Mouse (Mus musculus): ENCODE results near the gene Rufy2. TPM values are rescaled to one million over a fixed set of nuclear protein-coding genes. Genes with fewer than 3 reads are reported as not detected.

Gene Rufy2
- total and polyA plus RNA-seq, 2 experiments from 2014 or later = 25.5 to 57.2 TPM

DNA sequence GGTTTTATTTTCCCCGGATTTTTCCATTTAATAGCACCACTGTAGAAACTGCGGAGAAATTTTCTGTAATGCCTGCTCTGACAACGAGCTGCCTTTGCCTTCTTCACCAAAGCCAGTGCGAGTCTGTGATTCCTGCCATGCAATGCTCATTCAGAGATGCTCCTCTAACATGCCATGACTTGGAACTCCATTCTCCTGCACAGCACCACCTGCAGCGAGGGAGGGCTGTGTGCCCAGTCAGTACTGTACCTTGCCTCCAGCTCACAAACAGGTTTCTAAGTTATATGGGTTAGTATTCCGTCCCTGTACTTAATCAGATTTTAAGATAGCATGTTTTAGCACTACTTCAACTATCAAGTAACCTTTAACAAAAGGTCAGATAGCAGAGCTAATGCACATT is 31.5 kb downstream of the Rufy2 start:
- Histone ChIP-seq H3K4me3 (ENCODE audit: low read length) (no peak overlapping the region), H3K36me3 (ENCODE audit: insufficient read depth, low read length) (peaks cover 57% of the 10 kb centered on the region), H3K27me3 (ENCODE audit: insufficient read depth, low read length) (no peaks in the 10 kb centered on the region), H3K27ac (no peak overlapping the region), H3K4me2 (ENCODE audit: low read depth, low read length) (no peak overlapping the region), H3K9ac (replicated peaks; ENCODE audit: low read length) (no peak overlapping the region), H3K9me3 (ENCODE audit: low read length) (no peaks in the 10 kb centered on the region), H3K4me1 (ENCODE audit: insufficient read depth, low read length) (no peaks in the 10 kb centered on the region)
- 79% methylated on average over 6 of the region's 6 CpGs for WGBS
- no peak for DNase-seq (ENCODE audit: low spot score)
- TF ChIP-seq CTCF (IDR thresholded peaks at IDR 0.05; ENCODE audit: low read depth) = no peak
- no peak for ATAC-seq

DNA sequence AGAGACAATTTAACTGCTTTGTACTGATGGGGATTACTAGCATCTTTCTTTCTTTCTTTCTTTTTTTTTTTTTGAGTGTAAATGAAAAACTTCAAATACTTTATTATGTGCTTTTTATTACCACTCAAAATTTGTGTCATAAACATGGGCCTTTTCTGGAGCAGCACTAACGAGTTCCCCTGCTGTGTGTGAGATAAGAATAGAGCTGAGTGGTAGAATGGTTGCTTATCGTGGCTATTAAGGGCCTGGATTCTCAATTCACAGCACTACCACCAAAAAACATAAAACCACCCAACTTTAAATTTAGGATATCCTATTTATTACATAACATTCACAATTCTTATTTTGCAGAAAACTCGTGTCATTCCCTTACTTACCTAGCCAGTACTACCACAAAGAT is 33.5 kb downstream of the Rufy2 start:
- DNase-seq (ENCODE audit: low spot score) (no peak), ATAC-seq (no peak)
- Histone ChIP-seq H3K4me2 (ENCODE audit: low read depth, low read length) (no peak overlapping the region), H3K9me3 (ENCODE audit: low read length) (no peaks in the 10 kb centered on the region), H3K4me3 (ENCODE audit: low read length) (no peak overlapping the region), H3K27me3 (ENCODE audit: insufficient read depth, low read length) (no peaks in the 10 kb centered on the region), H3K9ac (replicated peaks; ENCODE audit: low read length) (no peak overlapping the region), H3K36me3 (ENCODE audit: insufficient read depth, low read length) (peaks cover 50% of the 10 kb centered on the region), H3K4me1 (ENCODE audit: insufficient read depth, low read length) (no peaks in the 10 kb centered on the region), H3K27ac (no peak overlapping the region)
- WGBS = 76% methylated on average over 3 of the region's 3 CpGs
- TF ChIP-seq CTCF (IDR thresholded peaks at IDR 0.05; ENCODE audit: low read depth) = no peak

DNA sequence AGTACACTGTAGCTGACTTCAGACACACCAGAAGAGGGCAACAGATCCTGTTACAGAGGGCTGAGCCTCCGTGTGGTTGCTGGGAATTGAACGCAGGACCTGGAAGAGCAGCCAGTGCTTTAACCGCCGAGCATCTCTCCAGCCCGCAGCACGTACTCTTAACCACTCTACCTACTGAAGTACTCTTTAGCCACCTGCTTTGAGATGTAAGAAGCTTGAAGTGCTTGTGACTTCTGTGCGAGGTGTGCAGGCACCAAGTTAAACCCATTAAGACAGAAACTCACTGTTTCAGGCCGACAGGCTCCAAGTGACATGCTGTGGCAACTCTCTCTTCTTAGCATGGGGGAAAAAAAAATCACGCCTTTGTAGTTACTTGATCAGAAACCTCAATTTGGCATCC is 34.1 kb downstream of the Rufy2 start:
- no peaks in the 10 kb centered on the region for H3K4me1 ChIP-seq (ENCODE audit: insufficient read depth, low read length)
- H3K4me3 ChIP-seq (ENCODE audit: low read length) = no peak overlapping the region
- DNase-seq (ENCODE audit: low spot score) (no peak), ATAC-seq (no peak)
- TF ChIP-seq CTCF (IDR thresholded peaks at IDR 0.05; ENCODE audit: low read depth) = no peak
- H3K27ac ChIP-seq = no peak overlapping the region
- WGBS = 86% methylated on average over 9 of the region's 9 CpGs
- no peaks in the 10 kb centered on the region for H3K27me3 ChIP-seq (ENCODE audit: insufficient read depth, low read length)
- H3K4me2 ChIP-seq (ENCODE audit: low read depth, low read length) = no peak overlapping the region
- H3K36me3 ChIP-seq (ENCODE audit: insufficient read depth, low read length) = peaks cover 47% of the 10 kb centered on the region
- no peak overlapping the region for H3K9ac ChIP-seq (replicated peaks; ENCODE audit: low read length)
- H3K9me3 ChIP-seq (ENCODE audit: low read length) = no peaks in the 10 kb centered on the region

DNA sequence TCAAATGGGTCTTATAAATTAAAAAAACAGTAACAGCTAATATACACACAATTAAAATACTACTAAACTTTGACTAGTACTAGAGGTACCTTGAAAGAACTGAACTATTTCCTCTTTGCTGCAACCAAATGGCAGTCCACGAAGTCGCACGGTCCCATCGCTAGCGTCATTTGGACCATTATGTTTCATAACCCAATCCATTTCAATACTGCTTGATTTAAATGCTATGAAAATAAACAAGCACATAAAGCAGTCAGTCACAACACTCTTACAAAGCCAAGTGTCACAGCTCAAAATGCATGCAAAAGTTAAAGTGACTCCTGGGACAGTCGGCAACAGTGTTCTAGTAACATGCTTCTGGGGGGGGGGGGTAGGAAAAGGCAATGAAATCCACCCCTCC is 39.3 kb downstream of the Rufy2 start:
- no peak for ATAC-seq
- Histone ChIP-seq H3K4me3 (ENCODE audit: low read length) (no peak overlapping the region), H3K4me2 (ENCODE audit: low read depth, low read length) (no peak overlapping the region), H3K27ac (no peak overlapping the region), H3K4me1 (ENCODE audit: insufficient read depth, low read length) (peaks cover 8% of the 10 kb centered on the region; the same call in 1 of the 2 replicates), H3K9me3 (ENCODE audit: low read length) (no peaks in the 10 kb centered on the region), H3K36me3 (ENCODE audit: insufficient read depth, low read length) (peaks cover 23% of the 10 kb centered on the region), H3K9ac (replicated peaks; ENCODE audit: low read length) (no peak overlapping the region), H3K27me3 (ENCODE audit: insufficient read depth, low read length) (no peaks in the 10 kb centered on the region)
- DNase-seq (ENCODE audit: low spot score) = no peak
- TF ChIP-seq CTCF (IDR thresholded peaks at IDR 0.05; ENCODE audit: low read depth) = no peak
- WGBS = 75% methylated on average over 6 of the region's 6 CpGs

DNA sequence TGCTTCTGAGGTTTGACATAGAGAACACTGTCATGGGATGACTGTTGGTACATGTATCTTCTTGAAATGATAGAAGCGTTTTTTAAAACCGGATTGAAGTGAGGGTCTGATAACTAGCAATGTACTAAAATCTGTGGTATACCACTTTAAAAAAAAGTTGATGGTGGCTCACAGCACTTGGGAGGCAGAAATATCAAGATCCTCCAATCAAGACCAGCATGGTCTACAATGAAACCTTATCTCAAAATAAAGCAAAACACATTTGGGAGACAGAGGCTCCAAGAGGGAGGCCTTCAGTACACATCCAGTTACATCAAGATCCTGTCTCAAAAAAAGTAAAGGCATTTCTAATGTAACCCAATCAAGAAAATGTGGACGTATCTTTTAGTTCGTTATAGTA is 41.7 kb downstream of the Rufy2 start:
- no peak for TF ChIP-seq CTCF (IDR thresholded peaks at IDR 0.05; ENCODE audit: low read depth)
- H3K9ac ChIP-seq (replicated peaks; ENCODE audit: low read length) = peak overlapping the region; percentile 99; the same call in 1 of the 2 replicates
- ATAC-seq (no peak), DNase-seq (ENCODE audit: low spot score) (no peak)
- peak overlapping the region; percentile 98 for H3K4me3 ChIP-seq (ENCODE audit: low read length)
- H3K4me1 ChIP-seq (ENCODE audit: insufficient read depth, low read length) = peaks cover 22% of the 10 kb centered on the region; the same call in 1 of the 2 replicates
- no peak overlapping the region for H3K27ac ChIP-seq
- H3K4me2 ChIP-seq (ENCODE audit: low read depth, low read length) = peak overlapping the region; percentile 79
- no peaks in the 10 kb centered on the region for H3K9me3 ChIP-seq (ENCODE audit: low read length)
- H3K36me3 ChIP-seq (ENCODE audit: insufficient read depth, low read length) = peaks cover 9% of the 10 kb centered on the region; the same call in 1 of the 2 replicates
- H3K27me3 ChIP-seq (ENCODE audit: insufficient read depth, low read length) = no peaks in the 10 kb centered on the region
- WGBS = 29% methylated on average over 4 of the region's 4 CpGs

DNA sequence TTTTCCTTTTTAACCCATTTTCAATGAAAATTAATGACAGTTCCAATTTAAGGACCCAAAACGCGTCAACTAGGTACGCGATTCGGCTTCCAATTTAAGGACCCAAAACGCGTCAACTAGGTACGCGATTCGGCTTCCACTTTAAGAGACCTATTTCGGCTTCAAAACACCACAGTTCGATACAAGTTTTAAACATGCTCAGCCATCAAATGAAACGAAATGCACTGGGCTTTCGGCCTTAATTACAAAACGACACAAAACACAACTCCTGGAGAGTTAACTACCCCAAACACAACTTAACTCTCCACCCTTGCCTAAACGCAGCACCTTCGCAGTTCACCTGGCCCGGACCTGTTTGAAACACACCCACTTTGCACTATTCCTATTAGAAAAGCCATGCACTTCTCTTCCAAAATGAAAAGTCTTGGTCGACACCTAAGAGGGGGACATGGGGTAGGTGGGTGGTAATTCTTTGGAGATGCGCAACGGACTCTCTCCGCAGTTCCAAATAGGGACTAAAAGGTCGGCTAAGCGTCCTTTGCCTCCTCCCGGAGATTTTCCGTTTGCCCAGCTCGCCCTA is 42.6 kb downstream of the Rufy2 start:
- no peak for ATAC-seq
- peak overlapping the region; percentile 99 for H3K27ac ChIP-seq
- 0 out of 2 replicates have a peak, but pooled peaks cover 4% of the 10 kb centered on the region for H3K36me3 ChIP-seq (ENCODE audit: insufficient read depth, low read length)
- peak; percentile 27 for DNase-seq (ENCODE audit: low spot score)
- WGBS = 0% methylated on average over 27 of the region's 27 CpGs
- H3K4me3 ChIP-seq (ENCODE audit: low read length) = peak overlapping the region; percentile 98
- H3K9ac ChIP-seq (replicated peaks; ENCODE audit: low read length) = peak overlapping the region; percentile 99
- H3K4me2 ChIP-seq (ENCODE audit: low read depth, low read length) = peak overlapping the region; percentile 79
- peaks cover 22% of the 10 kb centered on the region; the same call in 1 of the 2 replicates for H3K4me1 ChIP-seq (ENCODE audit: insufficient read depth, low read length)
- no peak for TF ChIP-seq CTCF (IDR thresholded peaks at IDR 0.05; ENCODE audit: low read depth)
- H3K9me3 ChIP-seq (ENCODE audit: low read length) = no peaks in the 10 kb centered on the region
- H3K27me3 ChIP-seq (ENCODE audit: insufficient read depth, low read length) = no peaks in the 10 kb centered on the region

DNA sequence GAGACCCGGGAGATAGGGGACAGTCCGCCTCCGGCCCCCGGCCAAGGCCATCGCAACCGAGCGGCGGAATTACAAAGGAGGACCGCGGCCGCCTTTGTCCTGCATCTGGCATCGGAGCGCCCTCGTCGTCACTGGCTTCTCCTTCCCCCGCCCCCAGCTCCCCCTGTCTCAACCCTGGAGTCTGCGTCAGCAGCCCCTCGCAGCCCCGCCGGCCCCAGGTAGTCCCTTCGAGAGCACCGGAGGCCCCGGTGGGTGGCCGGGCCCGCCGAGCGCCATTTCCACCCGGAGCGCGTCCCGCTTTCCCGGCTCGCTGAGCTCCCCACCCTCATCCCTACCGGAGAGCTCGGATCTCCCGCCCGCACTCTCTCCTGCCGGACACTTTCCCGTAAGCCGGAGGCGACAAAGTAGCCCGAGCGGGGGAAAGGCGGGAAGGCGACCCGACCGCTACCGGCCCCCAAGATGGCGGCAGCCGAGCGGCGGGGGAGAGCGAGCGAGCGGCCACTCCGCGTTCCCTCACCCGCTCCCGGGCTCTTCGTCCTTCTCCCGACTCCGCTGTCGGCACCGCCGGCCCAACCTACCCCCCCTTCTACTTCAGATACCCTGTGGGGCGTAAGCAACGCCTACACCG is 43.2 kb downstream of the Rufy2 start:
- Histone ChIP-seq H3K27me3 (ENCODE audit: insufficient read depth, low read length) (no peaks in the 10 kb centered on the region), H3K9me3 (ENCODE audit: low read length) (no peaks in the 10 kb centered on the region), H3K4me2 (ENCODE audit: low read depth, low read length) (peak overlapping the region; percentile 79), H3K4me1 (ENCODE audit: insufficient read depth, low read length) (peaks cover 22% of the 10 kb centered on the region; the same call in 1 of the 2 replicates), H3K36me3 (ENCODE audit: insufficient read depth, low read length) (no peaks in the 10 kb centered on the region), H3K4me3 (ENCODE audit: low read length) (peak overlapping the region; percentile 98), H3K9ac (replicated peaks; ENCODE audit: low read length) (peak overlapping the region; percentile 99), H3K27ac (peak overlapping the region; percentile 99)
- no peak for TF ChIP-seq CTCF (IDR thresholded peaks at IDR 0.05; ENCODE audit: low read depth)
- DNase-seq (ENCODE audit: low spot score) (peak; percentile 81), ATAC-seq (peak; percentile 17)
- 2% methylated on average over 66 of the region's 68 CpGs for WGBS

All from hindbrain, postnatal 0 days (tissue).